Mouse (Mus musculus): ENCODE results near the gene Mup1. TPM values are rescaled to one million over a fixed set of nuclear protein-coding genes. Genes with fewer than 3 reads are reported as not detected.
"Not testable (repeated sequence)": the region's sequence is repeated elsewhere in the genome, so short reads cannot be mapped to it uniquely, and the experiment has no call there.

Gene Mup1
- total RNA-seq (2021): not detected

DNA sequence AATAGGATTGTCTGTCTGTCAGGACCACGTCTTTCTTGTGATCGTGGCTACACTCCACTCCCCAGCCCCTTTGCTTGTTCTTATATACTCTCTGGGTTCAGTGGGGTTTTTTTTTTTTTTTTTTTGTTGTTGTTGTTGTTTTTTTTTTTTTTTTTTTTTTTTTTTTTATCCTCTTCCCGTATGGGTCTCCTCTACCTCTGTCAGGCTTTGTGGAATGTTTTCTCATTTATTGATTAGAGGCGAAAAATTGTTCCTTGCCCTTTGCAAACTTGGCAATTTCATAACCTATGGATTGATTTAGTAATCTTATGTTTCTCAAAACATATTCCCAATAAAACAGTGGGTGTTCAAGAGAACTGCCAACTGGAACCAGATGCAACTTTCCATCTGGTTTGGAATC is at the start of gene Mup1:
Gene Mup1, minus strand, starts transcription at position 101 of the 400 bp plus-strand sequence.
- DNase-seq; intact Hi-C loops (cut with DNase I): not testable (repeated sequence)

Other genes with a start within 250 kb of the Mup1 start
- gene Mup9, start 80.0 kb downstream of the Mup1 start, total RNA-seq (2021): not detected
- gene Mup10, start 80.2 kb upstream of the Mup1 start, total RNA-seq (2021): not detected
- gene Mup11, start 160.5 kb upstream of the Mup1 start, total RNA-seq (2021): not detected
- not detected for gene Mup12, start 239.4 kb upstream of the Mup1 start, total RNA-seq (2021)

Measured in left cerebral cortex, postnatal 4 days (tissue).